Mouse (Mus musculus) intestine, embryonic 16.5 days (tissue): ENCODE data around the gene Zdhhc25. TPM values are rescaled to one million over a fixed set of nuclear protein-coding genes. Genes with fewer than 3 reads are reported as not detected.

ENCODE experiments used
- ATAC-seq: fragments of 200-750 bp; cut with Nextera tagmentation; 2 replicates; pipeline ENCODE4 v1.8.0; 2017; ENCODE audit warnings: moderate TSS enrichment, moderate library complexity
- H3K27ac ChIP-seq: fragments of 300-500 bp; sonication (generic); 2 replicates; pipeline ENCODE4 v1.5.1; 2014; ENCODE audit warnings: mild to moderate bottlenecking, low read length
- H3K27me3 ChIP-seq: fragments of 300-500 bp; sonication (generic); replicated peaks from 2 replicates; pipeline ENCODE4 v1.6.1; 2014; ENCODE audit warnings: low read length, control low read depth, mixed read lengths; ENCODE audit not compliant: control insufficient read depth, insufficient read depth
- H3K36me3 ChIP-seq: fragments of 300-500 bp; sonication (generic); 2 replicates; pipeline ENCODE4 v1.6.1; 2014; ENCODE audit warnings: low read length, control low read depth; ENCODE audit not compliant: control insufficient read depth, insufficient read depth
- H3K4me1 ChIP-seq: fragments of 300-500 bp; sonication (generic); 2 replicates; pipeline ENCODE4 v1.6.1; 2014; ENCODE audit warnings: low read length, control low read depth, mixed read lengths; ENCODE audit not compliant: control insufficient read depth, insufficient read depth
- H3K4me2 ChIP-seq: fragments of 300-500 bp; sonication (generic); 2 replicates; pipeline ENCODE4 v1.6.1; 2014; ENCODE audit warnings: low read depth, low read length, control low read depth
- H3K4me3 ChIP-seq: fragments of 300-500 bp; sonication (generic); 2 replicates; pipeline ENCODE4 v1.5.1; 2014; ENCODE audit warnings: mild to moderate bottlenecking, low read length
- H3K9ac ChIP-seq: fragments of 300-500 bp; sonication (generic); 2 replicates; pipeline ENCODE4 v1.6.1; 2014; ENCODE audit warnings: low read depth, low read length
- H3K9me3 ChIP-seq: fragments of 300-500 bp; sonication (generic); 2 replicates; pipeline ENCODE4 v1.6.1; 2016; ENCODE audit warnings: low read length, control low read depth; ENCODE audit not compliant: control insufficient read depth
- WGBS: fragments of 180-500 bp; shearing (Covaris S2); extraction: QIAGEN DNeasy Blood & Tissue Kit; methylation state at CpG from one replicate; pipeline ENCODE4 v1.1.7; 2014; 5-methylcytosine and 5-hydroxymethylcytosine counted together
- polyA plus RNA-seq: library from polyadenylated mRNA; unstranded; fragments of >200 nt; fragmentation: Nextera tagmentation; extraction: Ambion mirVana; gene quantifications from 2 replicates; pipeline ENCODE4 v1.2.1, GENCODE M21; 2015

The Zdhhc25 gene
- polyA plus RNA-seq, 1 experiment from 2014 or later = not detected

DNA sequence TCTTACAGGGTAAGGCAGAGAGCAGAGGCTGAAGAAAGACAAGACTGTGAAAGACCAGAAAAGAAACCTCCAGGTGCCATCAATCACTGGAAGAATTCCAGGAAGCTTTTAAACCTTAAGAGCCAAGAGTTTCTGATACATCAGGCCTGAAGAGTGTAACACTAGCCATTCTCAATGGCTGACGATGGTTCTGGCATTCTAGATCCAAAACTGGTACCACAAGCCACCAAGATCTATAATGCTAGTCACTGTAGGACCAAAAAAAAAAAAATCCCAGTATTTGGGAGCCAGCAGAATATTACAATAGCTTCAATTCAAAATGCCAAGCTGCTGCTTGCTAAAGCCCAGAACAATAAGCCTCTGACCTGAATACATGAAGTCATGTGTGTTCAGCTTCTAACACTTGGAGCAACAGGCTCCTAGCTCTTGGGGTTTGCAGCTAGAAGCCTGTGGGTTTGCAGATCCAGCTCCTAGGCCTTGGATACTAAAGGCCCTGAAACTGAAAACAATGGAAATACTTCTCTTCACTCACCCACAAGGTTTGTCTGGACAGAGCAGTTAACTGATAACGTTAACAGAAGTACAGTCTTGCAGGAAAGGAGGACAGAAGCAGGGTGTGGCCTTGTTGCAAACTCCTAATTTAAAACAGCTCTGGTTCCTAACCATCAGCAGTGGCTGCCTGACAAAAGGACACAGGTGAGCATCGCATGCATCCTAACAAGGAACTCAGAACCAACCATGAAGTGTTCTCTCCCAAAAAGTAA, 25.4 kb downstream of the Zdhhc25 start:
- no peaks in the 10 kb centered on the region for H3K4me1 ChIP-seq
- WGBS = 77% methylated on average over 3 of the region's 3 CpGs
- no peaks in the 10 kb centered on the region for H3K27me3 ChIP-seq
- no peak overlapping the region for H3K9ac ChIP-seq
- no peak overlapping the region for H3K4me3 ChIP-seq
- H3K4me2 ChIP-seq = no peak overlapping the region
- no peaks in the 10 kb centered on the region for H3K36me3 ChIP-seq
- no peak for ATAC-seq
- H3K27ac ChIP-seq = no peak overlapping the region
- H3K9me3 ChIP-seq = no peaks in the 10 kb centered on the region

DNA sequence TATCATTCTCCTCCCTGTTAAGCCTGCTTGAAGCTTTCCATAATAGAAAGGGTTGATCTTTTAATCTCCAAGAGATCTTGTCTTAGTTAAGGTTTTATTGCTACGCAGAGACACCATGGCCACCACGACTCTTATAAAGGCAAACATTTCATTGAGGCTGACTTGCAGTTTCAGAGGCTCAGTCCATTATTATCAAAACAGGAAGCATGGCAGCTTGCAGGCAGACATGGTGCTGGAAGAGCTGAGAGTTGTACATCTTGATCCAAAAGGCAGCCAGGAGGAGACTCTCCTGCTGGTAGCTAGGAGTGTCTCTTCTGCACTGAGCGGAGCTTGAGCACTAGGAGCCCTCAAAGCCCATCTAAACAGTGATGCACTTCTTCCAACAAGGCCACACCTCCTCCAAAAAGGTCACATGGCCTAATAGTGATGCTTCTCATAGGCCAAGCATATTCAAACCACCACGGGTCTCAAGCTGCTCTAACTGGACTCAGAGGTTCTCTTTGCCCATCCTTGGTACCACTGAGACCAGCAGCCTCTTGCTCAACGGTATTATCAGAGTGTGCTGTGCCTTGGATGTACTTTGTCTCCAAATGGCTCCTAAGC, 26.9 kb downstream of the Zdhhc25 start:
- no peak for ATAC-seq
- Histone ChIP-seq H3K27me3 (no peaks in the 10 kb centered on the region), H3K4me3 (no peak overlapping the region), H3K4me2 (no peak overlapping the region), H3K4me1 (no peaks in the 10 kb centered on the region), H3K9ac (no peak overlapping the region), H3K36me3 (no peaks in the 10 kb centered on the region), H3K27ac (no peak overlapping the region), H3K9me3 (no peaks in the 10 kb centered on the region)
- WGBS = 82% methylated on average over 5 of the region's 5 CpGs

DNA sequence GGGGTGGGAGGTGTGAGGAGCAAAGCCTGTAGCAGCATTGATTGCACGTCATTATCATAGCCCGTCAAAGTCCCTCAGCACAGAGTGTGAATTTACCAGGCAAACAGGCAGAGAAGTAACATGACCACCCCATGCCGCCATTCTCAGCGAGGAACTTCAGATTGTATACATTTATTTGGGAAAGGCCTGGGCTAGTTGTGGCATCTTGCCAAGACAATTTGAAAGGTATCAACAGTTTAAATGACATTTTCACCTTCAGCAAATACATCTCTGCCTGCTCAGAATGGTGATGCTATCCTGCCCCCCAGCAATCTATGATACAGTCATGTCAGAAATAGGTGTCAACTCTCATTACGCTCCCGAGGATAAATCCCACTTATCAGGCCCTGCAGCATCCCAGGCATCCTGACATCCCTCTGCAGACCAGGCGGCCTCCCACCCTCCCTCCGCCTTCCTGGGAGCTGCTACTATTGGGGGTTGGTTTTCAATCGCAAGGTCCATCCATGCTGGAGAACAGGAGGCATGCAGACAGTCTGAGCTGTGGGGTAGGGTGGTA, 28.8 kb downstream of the Zdhhc25 start:
- Histone ChIP-seq H3K4me3 (no peak overlapping the region), H3K4me2 (no peak overlapping the region), H3K27ac (no peak overlapping the region), H3K36me3 (no peaks in the 10 kb centered on the region), H3K9ac (no peak overlapping the region), H3K4me1 (no peaks in the 10 kb centered on the region), H3K27me3 (no peaks in the 10 kb centered on the region), H3K9me3 (no peaks in the 10 kb centered on the region)
- 64% methylated on average over 9 of the region's 9 CpGs for WGBS
- no peak for ATAC-seq

DNA sequence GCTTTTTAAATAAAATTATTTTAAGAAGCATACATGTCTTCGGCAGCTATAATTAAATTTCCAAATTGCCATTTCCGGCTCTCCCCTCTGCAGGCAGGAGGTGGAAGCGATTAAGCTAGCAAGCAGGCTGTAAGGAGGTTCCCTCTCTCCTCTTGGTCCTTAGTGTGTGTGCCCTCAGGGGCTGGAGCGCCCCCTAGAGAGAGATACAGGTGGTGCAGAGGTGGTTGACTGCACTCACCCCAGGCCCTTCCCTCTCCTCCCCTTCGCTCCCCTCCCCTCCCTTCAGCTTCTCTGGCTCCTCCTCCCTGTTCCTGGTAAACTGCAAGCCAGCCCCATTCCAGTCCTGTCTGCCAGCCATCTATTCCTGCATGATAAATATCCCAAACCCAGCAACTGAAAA, 35.1 kb downstream of the Zdhhc25 start:
- Histone ChIP-seq H3K36me3 (no peaks in the 10 kb centered on the region), H3K4me3 (no peak overlapping the region), H3K27me3 (no peaks in the 10 kb centered on the region), H3K9me3 (no peaks in the 10 kb centered on the region), H3K27ac (no peak overlapping the region), H3K4me1 (no peaks in the 10 kb centered on the region), H3K9ac (no peak overlapping the region), H3K4me2 (no peak overlapping the region)
- WGBS = 71% methylated on average over 5 of the region's 5 CpGs
- ATAC-seq = no peak

DNA sequence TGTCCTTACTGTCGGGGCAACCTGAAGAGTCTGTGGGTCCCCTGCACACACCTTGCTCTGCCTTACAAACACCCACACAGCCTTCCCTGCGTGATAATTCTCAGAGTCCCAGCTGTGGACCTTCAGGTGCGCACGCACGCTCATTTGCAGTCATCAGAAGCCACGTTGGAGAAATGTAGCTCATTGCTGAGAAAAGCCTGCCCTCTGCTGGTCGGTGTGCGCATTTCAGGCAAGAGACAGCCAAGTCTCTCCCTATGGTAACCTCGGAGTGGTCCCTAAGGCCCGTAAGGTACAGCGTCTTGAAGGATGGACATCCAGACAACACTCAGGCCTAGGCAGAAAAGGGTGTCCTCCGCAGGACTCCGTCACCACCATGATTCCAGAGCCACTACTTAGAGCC, 50.9 kb downstream of the Zdhhc25 start:
- WGBS = 19% methylated on average over 13 of the region's 13 CpGs
- no peak for ATAC-seq

More for the DNA sequence above, 50.9 kb downstream of the Zdhhc25 start:
- no peak overlapping the region for H3K27ac ChIP-seq
- H3K4me1 ChIP-seq = no peaks in the 10 kb centered on the region
- H3K4me3 ChIP-seq = no peak overlapping the region
- no peaks in the 10 kb centered on the region for H3K36me3 ChIP-seq
- H3K9me3 ChIP-seq = no peaks in the 10 kb centered on the region
- H3K9ac ChIP-seq = no peak overlapping the region
- H3K4me2 ChIP-seq = no peak overlapping the region
- no peaks in the 10 kb centered on the region for H3K27me3 ChIP-seq

Other genes with a start within 250 kb of the Zdhhc25 start
- gene Brd1, start 133.9 kb downstream of the Zdhhc25 start, polyA plus RNA-seq = 13.4 and 14.1 TPM in 2 replicates
- 11.9 and 12.4 TPM in 2 replicates for gene Zbed4, start 151.4 kb downstream of the Zdhhc25 start, polyA plus RNA-seq
- gene Alg12, start 219.0 kb downstream of the Zdhhc25 start, polyA plus RNA-seq = 16.7 and 16.9 TPM in 2 replicates
- gene Creld2, start 219.3 kb downstream of the Zdhhc25 start, polyA plus RNA-seq = 123 and 137 TPM in 2 replicates